Mouse (Mus musculus) left cerebral cortex, postnatal 10 days (tissue): ENCODE measurements around the gene Zfp51. TPM values are rescaled to one million over a fixed set of nuclear protein-coding genes. Genes with fewer than 3 reads are reported as not detected.

Source experiments
- DNase-seq, 2 experiments: peaks; one replicate each; pipeline ENCODE4 v3.0.0; 2021 to 2022; ENCODE audit warnings: low spot score in 2 of 2, mixed read lengths in 1 of 2; ENCODE audit errors: extremely low spot score in 1 of 2
- intact Hi-C: fragments of 180-260 bp; cut with DNase I; formaldehyde crosslinking; loops from one replicate; pipeline ENCODE4 v1.15.1; 2025
- total RNA-seq, 2 experiments: library from RNA; stranded (reverse); gene quantifications; 2 replicates each; pipeline ENCODE4 v1.2.3; 2021

Zfp51 gene
- total RNA-seq, 2 experiments from 2014 or later, result 3.7 to 4.5 TPM

- no peak for DNase-seq
- intact Hi-C loops, result no loop called here
Measured at GRCm38 (mm10) chr17:21506258-21506657, 56.1 kb downstream of the Zfp51 start.

- no peak for DNase-seq
- intact Hi-C loops, result loop anchor here (10.0 kb wide), 1 partner anchor 55 kb away; the partner anchor contains the start of gene Zfp51
Measured at GRCm38 (mm10) chr17:21509756-21510155, 59.6 kb downstream of the Zfp51 start.

Other genes starting within 250 kb of the Zfp51 start
- not detected for gene Vmn1r234, start 224.3 kb upstream of the Zfp51 start, total RNA-seq
- gene Vmn1r235, start 194.0 kb upstream of the Zfp51 start, total RNA-seq, result not detected
- gene Vmn1r236, start 167.4 kb upstream of the Zfp51 start, total RNA-seq, result not detected
- not detected for gene Vmn1r237, start 138.5 kb upstream of the Zfp51 start, total RNA-seq
- gene Zfp677, start 66.6 kb upstream of the Zfp51 start, total RNA-seq, result 1 to 10 TPM; 1.5 to 1.9 TPM
- 1 to 10 TPM; 1.3 to 1.4 TPM for gene Zfp54, start 27.1 kb upstream of the Zfp51 start, total RNA-seq
- 1 to 10 TPM; 4.9 to 5.4 TPM for gene Zfp53, start 38.6 kb downstream of the Zfp51 start, total RNA-seq
- 1 to 10 TPM; 7.1 to 7.2 TPM for gene Zfp52, start 85.2 kb downstream of the Zfp51 start, total RNA-seq
- 10 to 100 TPM; 17.1 to 17.6 TPM for gene Zfp948, start 116.6 kb downstream of the Zfp51 start, total RNA-seq
- 10 to 100 TPM; 11.9 to 13.6 TPM for gene Zfp983, start 200.2 kb downstream of the Zfp51 start, total RNA-seq
- gene Gm10226, start 241.5 kb downstream of the Zfp51 start, total RNA-seq, result 1 to 10 TPM; 4.9 to 8.5 TPM